Mouse (Mus musculus): ENCODE data around the gene Nfkbia.

The Nfkbia gene

GRCm38 (mm10) chr12:55465401-55465983 is 27.0 kb downstream of the Nfkbia start:
- no peak for DNase-seq

- peak; percentile 52 for DNase-seq
These were observed 27.5 kb downstream of the Nfkbia start for GRCm38 (mm10) chr12:55464846-55465361.

- DNase-seq, result peak; percentile 76
These were observed 28.2 kb downstream of the Nfkbia start for GRCm38 (mm10) chr12:55463992-55464845.

DNA sequence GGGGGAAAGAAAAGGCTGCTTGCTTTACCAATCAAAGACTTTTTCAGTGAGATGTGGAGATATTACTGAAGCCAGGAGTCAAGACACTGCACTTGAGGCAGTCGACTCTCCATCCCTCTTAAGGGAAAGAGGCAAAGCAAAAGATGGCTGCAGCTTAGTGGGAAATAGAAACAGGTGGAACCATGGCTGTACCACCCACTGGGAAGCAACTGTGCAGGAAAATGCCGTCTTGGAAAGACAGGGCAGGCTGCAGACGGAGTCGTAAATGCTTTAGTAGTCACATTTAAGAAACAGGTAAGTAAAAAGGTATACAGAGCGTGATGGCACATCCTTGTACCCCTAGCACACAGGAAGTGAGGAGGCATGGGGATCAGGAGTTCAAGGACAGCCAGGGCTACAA is 29.4 kb downstream of the Nfkbia start:
- no peak for DNase-seq

- DNase-seq, result no peak
These were observed 30.0 kb downstream of the Nfkbia start for GRCm38 (mm10) chr12:55462456-55462855.

DNA sequence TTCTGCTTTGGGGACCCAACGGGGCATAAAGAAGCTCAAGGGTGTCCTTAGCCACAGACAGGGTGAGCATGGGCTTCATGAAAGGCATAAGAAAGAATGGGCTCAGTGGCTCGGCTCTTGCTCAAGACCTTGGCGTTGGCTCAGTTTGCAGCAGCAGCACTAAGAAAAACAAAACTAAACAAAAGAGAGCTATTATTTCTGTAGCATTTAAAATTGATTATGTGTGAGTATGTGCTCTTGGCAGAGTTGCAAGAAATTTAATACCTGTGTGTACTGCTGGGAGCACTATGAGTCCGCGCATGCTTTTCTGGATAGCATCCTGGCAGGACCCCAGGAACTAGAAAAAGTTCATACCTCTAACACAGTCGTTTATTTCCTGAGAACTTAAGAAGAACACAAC is 30.7 kb downstream of the Nfkbia start:
- DNase-seq, result no peak

- no peak for DNase-seq
These were observed 31.5 kb downstream of the Nfkbia start for GRCm38 (mm10) chr12:55460900-55461299.

GRCm38 (mm10) chr12:55459739-55460138 is 32.7 kb downstream of the Nfkbia start:
- DNase-seq, result no peak

- no peak for DNase-seq
These were observed 35.6 kb downstream of the Nfkbia start for GRCm38 (mm10) chr12:55456893-55457292.

GRCm38 (mm10) chr12:55456136-55456535 is 36.3 kb downstream of the Nfkbia start:
- no peak for DNase-seq

DNA sequence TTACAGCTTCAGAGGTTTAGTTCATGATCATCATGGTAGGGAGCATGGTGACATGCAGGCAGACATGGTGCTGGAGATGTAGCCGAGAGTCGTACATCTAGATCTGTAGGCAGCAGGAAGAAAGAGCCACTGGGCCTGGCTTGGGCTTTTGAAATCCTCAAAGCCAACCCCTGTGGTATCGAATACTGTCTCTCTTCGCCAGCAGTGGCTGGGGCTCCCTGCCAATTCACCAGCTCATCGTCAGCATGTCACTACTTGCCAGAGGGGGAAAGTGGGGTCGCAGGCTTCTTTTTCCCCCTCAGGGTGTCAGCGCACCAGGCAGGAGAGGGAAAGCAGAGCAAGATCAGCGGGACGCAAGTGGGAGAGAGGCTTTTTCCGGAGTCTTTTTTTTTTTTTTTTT is 37.2 kb downstream of the Nfkbia start:
- DNase-seq, result no peak

GRCm38 (mm10) chr12:55453924-55454323 is 38.5 kb downstream of the Nfkbia start:
- no peak for DNase-seq

GRCm38 (mm10) chr12:55452839-55453238 is 39.6 kb downstream of the Nfkbia start:
- DNase-seq, result no peak

GRCm38 (mm10) chr12:55450421-55450820 is 42.0 kb downstream of the Nfkbia start:
- peak; percentile 73 for DNase-seq

DNA sequence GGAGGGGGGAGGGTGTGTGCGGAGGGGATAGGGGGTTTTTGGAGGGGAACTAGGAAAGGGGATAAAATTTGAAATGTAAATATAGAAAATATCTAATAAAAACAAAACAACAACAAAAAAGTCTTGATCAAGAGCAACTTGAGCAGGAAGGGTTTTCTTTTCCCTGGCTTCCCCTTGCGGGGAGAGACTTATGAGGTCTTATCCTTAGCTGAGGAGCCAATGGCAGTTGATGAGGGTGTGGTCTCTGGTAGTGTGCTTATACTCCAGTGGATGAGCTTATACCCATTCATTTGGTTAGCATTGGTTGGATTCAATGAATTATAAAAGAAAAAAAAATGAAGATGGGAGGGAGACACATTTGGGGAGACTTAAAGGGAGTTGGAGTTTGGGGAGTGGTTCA is 43.4 kb downstream of the Nfkbia start:
- DNase-seq, result no peak

DNA sequence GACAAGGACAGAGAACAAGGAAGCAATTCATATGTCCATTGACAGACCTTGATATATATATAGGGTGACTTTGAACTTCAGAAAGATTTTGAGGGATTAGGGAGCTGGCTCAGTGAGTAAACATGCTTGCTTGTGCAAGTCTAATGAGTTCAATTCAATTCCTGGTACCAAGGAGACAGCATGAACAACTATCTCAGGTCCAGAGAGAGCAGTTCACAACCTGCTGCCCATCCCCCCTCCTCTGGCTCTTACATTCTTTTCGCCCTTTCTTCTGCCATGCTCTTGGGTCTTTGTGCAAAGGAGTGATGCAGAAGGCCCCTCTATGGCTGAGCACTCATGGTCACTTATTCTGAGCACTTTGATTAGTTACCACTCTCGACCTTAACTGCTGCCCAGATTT is 44.0 kb downstream of the Nfkbia start:
- DNase-seq, result no peak

GRCm38 (mm10) chr12:55447396-55447760 is 45.1 kb downstream of the Nfkbia start:
- DNase-seq, result peak; percentile 59

DNA sequence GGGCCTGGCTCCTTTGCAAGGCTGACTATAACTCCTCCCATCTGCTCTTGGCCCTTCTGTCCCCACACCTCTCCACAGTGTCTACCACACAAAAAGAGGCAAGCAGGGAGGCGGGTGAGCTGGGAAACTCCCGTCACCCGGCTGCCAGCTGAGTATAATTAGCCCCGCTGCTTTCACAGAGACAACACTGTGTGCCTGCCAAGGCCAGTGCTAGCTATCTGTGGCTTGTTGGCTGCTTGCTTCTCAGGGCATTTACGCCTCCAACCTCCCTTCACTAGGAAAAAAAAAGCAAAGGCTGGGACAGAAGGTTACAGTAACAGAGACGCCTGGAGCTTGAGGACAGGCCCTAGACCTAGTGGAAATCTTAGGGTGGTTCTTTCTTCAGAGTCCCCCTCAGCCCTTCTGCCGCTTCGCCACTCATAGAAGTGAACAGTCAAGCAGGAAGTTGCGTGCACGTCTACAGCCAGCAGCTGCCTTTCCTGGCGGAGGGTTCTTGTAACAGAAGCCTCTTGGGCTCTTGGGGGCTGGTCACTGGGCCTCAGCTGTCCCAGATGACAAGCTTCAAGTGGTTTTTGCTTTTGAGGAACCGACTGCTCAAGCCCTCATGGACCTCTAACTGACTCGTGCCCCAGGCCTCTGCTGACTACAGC is 45.6 kb downstream of the Nfkbia start:
- peak; percentile 80 for DNase-seq

- DNase-seq, result no peak
These were observed 46.1 kb downstream of the Nfkbia start for GRCm38 (mm10) chr12:55446366-55446745.

DNA sequence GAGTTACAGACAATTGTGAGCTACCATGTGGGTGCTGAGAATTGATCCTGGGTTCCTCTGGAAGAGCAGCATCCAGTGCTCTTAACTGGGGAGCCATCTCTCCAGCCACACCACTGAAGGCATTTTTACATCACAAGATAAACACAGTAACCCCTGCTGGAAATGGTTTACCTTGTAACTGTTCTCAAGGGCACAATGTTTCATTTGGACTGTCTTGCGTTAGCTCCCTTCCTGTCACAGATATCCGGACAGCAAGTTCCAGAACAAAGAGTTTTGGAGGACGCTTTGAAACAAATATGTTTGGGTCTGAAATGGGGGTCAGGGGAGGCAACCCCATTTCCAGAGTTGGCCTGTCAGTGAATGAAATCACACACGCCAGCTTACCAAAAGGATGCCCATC is 46.9 kb downstream of the Nfkbia start:
- no peak for DNase-seq

DNA sequence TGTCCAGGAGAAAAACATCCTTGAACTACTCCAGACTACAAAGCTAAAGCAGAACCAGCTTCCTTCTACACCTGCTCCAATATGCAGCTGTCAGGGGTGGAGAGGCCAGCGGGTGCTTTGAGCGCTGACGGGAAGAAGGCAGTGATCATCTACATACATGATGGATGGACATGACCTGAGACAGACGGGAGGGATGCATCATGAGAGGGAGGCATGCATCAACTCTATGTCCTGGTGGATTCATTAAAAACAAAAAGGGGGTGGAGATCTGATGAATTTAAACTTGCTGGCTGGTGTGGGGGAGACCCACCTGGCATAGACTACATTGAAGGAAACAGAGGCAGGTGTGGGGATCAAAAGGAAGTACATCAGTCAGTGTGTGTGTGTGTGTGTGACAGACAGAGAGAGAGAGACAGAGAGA is 48.4 kb downstream of the Nfkbia start:
- DNase-seq, result no peak

DNA sequence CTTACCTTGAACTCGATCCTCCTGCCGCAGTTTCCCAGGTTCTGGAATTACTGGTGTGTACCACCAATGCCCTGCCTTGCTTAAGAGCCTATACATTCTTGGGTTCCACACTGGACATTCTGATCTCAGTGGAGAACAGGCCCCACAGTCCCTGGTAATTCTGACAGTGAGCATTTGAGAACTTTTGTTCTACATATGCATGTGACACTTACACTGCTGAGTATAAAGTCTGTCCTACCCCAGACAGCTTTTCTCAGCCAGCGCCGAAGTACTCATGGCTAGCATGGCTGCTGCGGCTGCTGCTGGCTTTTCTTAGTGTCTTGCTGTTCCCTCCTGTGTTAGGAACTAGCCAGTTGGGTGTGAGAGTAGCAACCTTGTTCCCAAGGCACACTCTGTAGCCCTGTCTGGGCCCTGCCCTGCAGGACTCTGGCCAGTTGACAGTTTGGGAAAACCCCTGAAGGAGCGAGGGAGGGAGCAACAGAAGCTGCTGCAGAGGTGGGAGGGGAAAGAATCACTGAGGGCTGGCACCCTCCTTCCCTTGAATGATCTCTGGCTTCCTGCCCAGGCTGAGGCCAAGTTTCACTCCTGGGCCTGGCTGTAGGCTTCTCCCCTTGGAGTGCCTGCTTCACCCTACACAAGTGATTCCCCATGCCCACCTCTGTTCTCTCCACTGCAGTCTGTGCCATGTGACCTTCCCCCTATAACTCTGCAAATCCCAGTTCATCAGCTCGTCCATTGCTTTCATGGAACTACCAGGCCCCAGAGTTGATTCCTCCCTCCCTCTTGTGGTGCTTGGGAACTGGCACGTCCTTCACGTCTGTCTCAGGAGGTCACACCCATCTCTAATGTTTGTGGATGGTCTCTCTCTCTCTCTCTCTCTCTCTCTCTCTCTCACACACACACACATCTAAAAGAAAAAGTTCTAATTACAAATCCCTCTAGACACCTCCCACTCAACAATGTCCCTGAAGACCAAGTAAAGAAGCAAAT is 49.3 kb downstream of the Nfkbia start:
- DNase-seq, result peak; percentile 89

DNA sequence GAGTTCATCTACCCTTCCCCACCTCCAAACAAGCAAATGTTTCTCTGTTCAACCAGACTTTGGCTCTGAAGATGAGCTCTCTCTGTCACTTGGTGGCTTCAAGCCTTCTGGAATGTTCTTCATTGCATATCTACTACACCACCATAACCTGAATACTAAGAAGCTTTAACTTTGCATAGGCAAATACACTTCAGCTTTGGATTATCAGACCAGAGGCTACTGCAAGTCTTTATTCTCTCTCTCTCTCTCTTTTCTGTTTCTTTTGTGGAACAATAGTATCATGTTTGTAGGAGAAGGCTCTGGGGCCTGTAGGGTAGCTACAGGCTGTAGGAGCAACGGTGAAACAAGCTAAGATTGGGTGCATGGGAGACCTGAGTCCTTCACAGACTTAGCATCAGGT is 50.2 kb downstream of the Nfkbia start:
- no peak for DNase-seq

Data from kidney, postnatal 10 days (tissue).